In the genomic region with DNA sequence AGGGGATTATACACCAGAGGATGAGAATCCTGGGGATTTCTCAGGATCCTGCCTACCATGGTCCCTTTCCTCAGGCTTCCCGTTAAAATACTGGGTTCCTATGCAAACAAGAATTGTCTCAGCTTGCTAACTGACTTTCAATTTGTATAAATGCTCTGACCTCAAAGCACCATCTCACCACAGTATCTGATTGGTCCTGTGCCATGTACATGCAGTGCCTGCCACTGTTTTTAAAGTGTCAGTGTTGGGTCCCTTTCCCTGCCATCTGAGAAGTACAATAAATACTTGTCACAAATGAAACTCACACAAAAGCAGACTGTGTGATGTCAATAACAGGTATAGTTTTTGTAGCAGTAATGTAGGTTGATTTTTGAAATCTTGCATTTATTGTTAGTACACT, we compare ENCODE assay signal across 19 mouse cellular contexts.
"Had no signal": no experiment of that assay in that cellular context is flagged by ENCODE, and none has a peak within 500 bp of the region (broad histone marks: within the 10 kb centered on the region; RNA-seq: fewer than 3 reads in every experiment).

No protein-coding gene starts in this region.

- H3K4me2 ChIP-seq: limb, embryonic 13.5 days; liver, embryonic 12.5 days; liver, embryonic 15.5 days; neural tube, embryonic 13.5 days had no signal

- H3K27me3 ChIP-seq: limb, embryonic 13.5 days; liver, embryonic 12.5 days; liver, embryonic 15.5 days; neural tube, embryonic 13.5 days had no signal

- H3K9me3 ChIP-seq: limb, embryonic 10.5 days; limb, embryonic 13.5 days; liver, embryonic 12.5 days; liver, embryonic 15.5 days; midbrain, embryonic 10.5 days; neural tube, embryonic 13.5 days had no signal

- H3K4me3 ChIP-seq: layer of hippocampus, adult 2 months; limb, embryonic 10.5 days; limb, embryonic 13.5 days; liver, embryonic 12.5 days; liver, embryonic 15.5 days; midbrain, embryonic 10.5 days; neural tube, embryonic 13.5 days had no signal

- H3K9ac ChIP-seq: limb, embryonic 13.5 days; liver, embryonic 12.5 days; liver, embryonic 15.5 days; neural tube, embryonic 13.5 days had no signal

- H3K27ac ChIP-seq: kidney, postnatal 0 days; layer of hippocampus, adult 2 months; limb, embryonic 10.5 days; limb, embryonic 13.5 days; liver, embryonic 12.5 days; liver, embryonic 15.5 days; midbrain, embryonic 10.5 days; neural tube, embryonic 13.5 days had no signal

- ATAC-seq: liver, embryonic 12.5 days had no signal

- H3K4me1 ChIP-seq: limb, embryonic 10.5 days; limb, embryonic 13.5 days; liver, embryonic 15.5 days; neural tube, embryonic 13.5 days had no signal

- DNase-seq: kidney, adult 18-20 months; kidney, adult 9 months; kidney, postnatal 25 days; layer of hippocampus, adult 9-11 months; liver; lung, adult 18-20 months; midbrain, embryonic 14.5 days; retina, postnatal 1 day; right cerebral cortex, postnatal 25 days; thymus, adult 18-20 months; thymus, postnatal 36 days had no signal

- H3K36me3 ChIP-seq: limb, embryonic 10.5 days; limb, embryonic 13.5 days; liver, embryonic 12.5 days; liver, embryonic 15.5 days; midbrain, embryonic 10.5 days; neural tube, embryonic 13.5 days had no signal
